Mouse (Mus musculus): Measurements from ENCODE around the gene Sbp. TPM values are rescaled to one million over a fixed set of nuclear protein-coding genes. Genes with fewer than 3 reads are reported as not detected.

Sbp gene
- polyA plus RNA-seq, 1 experiment from 2014 or later: not detected

- Histone ChIP-seq H3K4me3 (ENCODE audit: low read depth, low read length) (no peak overlapping the region), H3K27me3 (replicated peaks; ENCODE audit: control insufficient read depth, insufficient read depth, low read length) (no peaks in the 10 kb centered on the region), H3K36me3 (ENCODE audit: control insufficient read depth, insufficient read depth, low read length) (no peaks in the 10 kb centered on the region), H3K4me1 (ENCODE audit: control insufficient read depth, insufficient read depth, low read length) (no peaks in the 10 kb centered on the region), H3K27ac (ENCODE audit: low read depth, low read length) (no peak overlapping the region), H3K9ac (ENCODE audit: low read length) (no peak overlapping the region), H3K4me2 (ENCODE audit: low read length) (no peak overlapping the region), H3K9me3 (replicated peaks; ENCODE audit: control insufficient read depth, low read length) (no peaks in the 10 kb centered on the region)
- peak; percentile 96 for ATAC-seq
- DNase-seq (ENCODE audit: low spot score): peak; percentile 92
- WGBS: 39% methylated on average over 3 of the region's 3 CpGs
Observed at GRCm38 (mm10) chr17:23960084-23960738, 18.7 kb downstream of the Sbp start.

GRCm38 (mm10) chr17:23961573-23962122, 20.2 kb downstream of the Sbp start:
- Histone ChIP-seq H3K36me3 (ENCODE audit: control insufficient read depth, insufficient read depth, low read length) (no peaks in the 10 kb centered on the region), H3K4me3 (ENCODE audit: low read depth, low read length) (no peak overlapping the region), H3K4me1 (ENCODE audit: control insufficient read depth, insufficient read depth, low read length) (no peaks in the 10 kb centered on the region), H3K27ac (ENCODE audit: low read depth, low read length) (no peak overlapping the region), H3K27me3 (replicated peaks; ENCODE audit: control insufficient read depth, insufficient read depth, low read length) (no peaks in the 10 kb centered on the region), H3K9ac (ENCODE audit: low read length) (no peak overlapping the region), H3K9me3 (replicated peaks; ENCODE audit: control insufficient read depth, low read length) (no peaks in the 10 kb centered on the region), H3K4me2 (ENCODE audit: low read length) (no peak overlapping the region)
- DNase-seq (ENCODE audit: low spot score) (no peak), ATAC-seq (no peak)
- 28% methylated on average over 4 of the region's 4 CpGs for WGBS

GRCm38 (mm10) chr17:23965805-23966425, 24.4 kb downstream of the Sbp start:
- Histone ChIP-seq H3K4me2 (ENCODE audit: low read length) (no peak overlapping the region), H3K4me1 (ENCODE audit: control insufficient read depth, insufficient read depth, low read length) (no peaks in the 10 kb centered on the region), H3K9me3 (replicated peaks; ENCODE audit: control insufficient read depth, low read length) (no peaks in the 10 kb centered on the region), H3K27me3 (replicated peaks; ENCODE audit: control insufficient read depth, insufficient read depth, low read length) (no peaks in the 10 kb centered on the region), H3K27ac (ENCODE audit: low read depth, low read length) (no peak overlapping the region), H3K4me3 (ENCODE audit: low read depth, low read length) (no peak overlapping the region), H3K9ac (ENCODE audit: low read length) (no peak overlapping the region), H3K36me3 (ENCODE audit: control insufficient read depth, insufficient read depth, low read length) (no peaks in the 10 kb centered on the region)
- WGBS: 23% methylated on average over 6 of the region's 6 CpGs
- peak; percentile 7 for DNase-seq (ENCODE audit: low spot score)
- no peak for ATAC-seq

GRCm38 (mm10) chr17:23966658-23967401, 25.4 kb downstream of the Sbp start:
- H3K36me3 ChIP-seq (ENCODE audit: control insufficient read depth, insufficient read depth, low read length): no peaks in the 10 kb centered on the region
- H3K9me3 ChIP-seq (replicated peaks; ENCODE audit: control insufficient read depth, low read length): no peaks in the 10 kb centered on the region
- H3K4me3 ChIP-seq (ENCODE audit: low read depth, low read length): no peak overlapping the region
- H3K27ac ChIP-seq (ENCODE audit: low read depth, low read length): no peak overlapping the region
- no peaks in the 10 kb centered on the region for H3K4me1 ChIP-seq (ENCODE audit: control insufficient read depth, insufficient read depth, low read length)
- ATAC-seq (no peak), DNase-seq (ENCODE audit: low spot score) (no peak)
- no peaks in the 10 kb centered on the region for H3K27me3 ChIP-seq (replicated peaks; ENCODE audit: control insufficient read depth, insufficient read depth, low read length)
- no peak overlapping the region for H3K9ac ChIP-seq (ENCODE audit: low read length)
- no peak overlapping the region for H3K4me2 ChIP-seq (ENCODE audit: low read length)
- WGBS: 88% methylated on average over 10 of the region's 10 CpGs

DNA sequence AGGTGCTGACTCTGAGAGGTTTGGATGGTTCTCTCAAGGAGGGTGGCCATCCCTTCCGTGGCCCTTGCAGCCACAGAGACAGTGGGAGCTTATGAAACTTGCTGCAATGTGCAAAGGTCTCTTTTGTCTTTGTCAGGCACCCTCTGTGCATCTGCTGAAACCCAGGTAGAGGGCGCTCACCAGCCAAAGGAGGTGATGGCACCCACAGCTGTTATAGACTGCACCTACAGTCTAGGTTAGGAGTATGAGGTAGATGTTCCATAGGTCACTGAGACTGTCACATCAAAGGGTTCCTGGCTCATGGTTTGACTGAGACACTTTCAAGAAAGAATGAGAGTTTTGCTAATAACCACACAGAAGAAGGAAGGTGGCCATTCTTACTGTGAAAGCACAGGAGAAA, 27.3 kb downstream of the Sbp start:
- 51% methylated on average over 2 of the region's 2 CpGs for WGBS
- H3K9me3 ChIP-seq (replicated peaks; ENCODE audit: control insufficient read depth, low read length): no peaks in the 10 kb centered on the region
- ATAC-seq (no peak), DNase-seq (ENCODE audit: low spot score) (no peak)
- H3K27ac ChIP-seq (ENCODE audit: low read depth, low read length): no peak overlapping the region
- H3K4me2 ChIP-seq (ENCODE audit: low read length): no peak overlapping the region
- no peaks in the 10 kb centered on the region for H3K4me1 ChIP-seq (ENCODE audit: control insufficient read depth, insufficient read depth, low read length)
- no peak overlapping the region for H3K9ac ChIP-seq (ENCODE audit: low read length)
- H3K36me3 ChIP-seq (ENCODE audit: control insufficient read depth, insufficient read depth, low read length): no peaks in the 10 kb centered on the region
- H3K4me3 ChIP-seq (ENCODE audit: low read depth, low read length): no peak overlapping the region
- no peaks in the 10 kb centered on the region for H3K27me3 ChIP-seq (replicated peaks; ENCODE audit: control insufficient read depth, insufficient read depth, low read length)

- no peak for ATAC-seq
- 4% methylated on average over 1 of the region's 1 CpGs for WGBS
- Histone ChIP-seq H3K36me3 (ENCODE audit: control insufficient read depth, insufficient read depth, low read length) (no peaks in the 10 kb centered on the region), H3K27ac (ENCODE audit: low read depth, low read length) (no peak overlapping the region), H3K9ac (ENCODE audit: low read length) (no peak overlapping the region), H3K27me3 (replicated peaks; ENCODE audit: control insufficient read depth, insufficient read depth, low read length) (no peaks in the 10 kb centered on the region), H3K4me3 (ENCODE audit: low read depth, low read length) (no peak overlapping the region), H3K9me3 (replicated peaks; ENCODE audit: control insufficient read depth, low read length) (no peaks in the 10 kb centered on the region), H3K4me1 (ENCODE audit: control insufficient read depth, insufficient read depth, low read length) (no peaks in the 10 kb centered on the region), H3K4me2 (ENCODE audit: low read length) (no peak overlapping the region)
- peak; percentile 73 for DNase-seq (ENCODE audit: low spot score)
Observed at GRCm38 (mm10) chr17:23969231-23969630, 27.8 kb downstream of the Sbp start.

- Histone ChIP-seq H3K4me3 (ENCODE audit: low read depth, low read length) (no peak overlapping the region), H3K9ac (ENCODE audit: low read length) (no peak overlapping the region), H3K4me2 (ENCODE audit: low read length) (no peak overlapping the region), H3K4me1 (ENCODE audit: control insufficient read depth, insufficient read depth, low read length) (no peaks in the 10 kb centered on the region), H3K27me3 (replicated peaks; ENCODE audit: control insufficient read depth, insufficient read depth, low read length) (no peaks in the 10 kb centered on the region), H3K36me3 (ENCODE audit: control insufficient read depth, insufficient read depth, low read length) (no peaks in the 10 kb centered on the region), H3K27ac (ENCODE audit: low read depth, low read length) (no peak overlapping the region), H3K9me3 (replicated peaks; ENCODE audit: control insufficient read depth, low read length) (no peaks in the 10 kb centered on the region)
- ATAC-seq (no peak), DNase-seq (ENCODE audit: low spot score) (no peak)
- WGBS: 82% methylated on average over 9 of the region's 9 CpGs
Observed at GRCm38 (mm10) chr17:23971315-23971714, 29.8 kb downstream of the Sbp start.

GRCm38 (mm10) chr17:23976665-23977064, 35.2 kb downstream of the Sbp start:
- H3K27me3 ChIP-seq (replicated peaks; ENCODE audit: control insufficient read depth, insufficient read depth, low read length): no peaks in the 10 kb centered on the region
- H3K4me2 ChIP-seq (ENCODE audit: low read length): no peak overlapping the region
- no peak overlapping the region for H3K9ac ChIP-seq (ENCODE audit: low read length)
- ATAC-seq: no peak
- no peaks in the 10 kb centered on the region for H3K9me3 ChIP-seq (replicated peaks; ENCODE audit: control insufficient read depth, low read length)
- DNase-seq (ENCODE audit: low spot score): no peak
- no peak overlapping the region for H3K4me3 ChIP-seq (ENCODE audit: low read depth, low read length)
- H3K27ac ChIP-seq (ENCODE audit: low read depth, low read length): no peak overlapping the region
- WGBS: 73% methylated on average over 4 of the region's 4 CpGs
- H3K36me3 ChIP-seq (ENCODE audit: control insufficient read depth, insufficient read depth, low read length): no peaks in the 10 kb centered on the region
- H3K4me1 ChIP-seq (ENCODE audit: control insufficient read depth, insufficient read depth, low read length): no peaks in the 10 kb centered on the region

DNA sequence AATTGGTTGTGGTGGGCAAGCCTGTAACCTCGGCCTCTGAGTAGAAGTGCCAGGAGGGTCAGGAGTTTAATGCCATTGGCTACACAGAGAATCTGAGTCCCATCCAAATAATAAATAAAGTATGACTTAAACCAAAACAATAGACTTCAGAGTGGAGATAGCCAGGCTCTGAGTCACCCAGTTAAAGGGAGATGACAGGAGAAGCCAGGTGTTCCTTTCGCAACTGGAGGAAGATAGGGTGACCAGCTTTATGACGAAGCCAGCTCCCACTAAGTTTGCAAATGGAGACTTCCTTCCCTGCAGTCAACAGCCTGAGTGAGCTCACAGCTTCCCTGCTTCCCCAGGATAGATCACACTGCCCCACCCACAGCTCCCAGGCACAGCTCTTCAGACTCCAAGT, 38.0 kb downstream of the Sbp start:
- no peak for ATAC-seq
- no peak overlapping the region for H3K9ac ChIP-seq (ENCODE audit: low read length)
- no peak overlapping the region for H3K4me3 ChIP-seq (ENCODE audit: low read depth, low read length)
- H3K27me3 ChIP-seq (replicated peaks; ENCODE audit: control insufficient read depth, insufficient read depth, low read length): no peaks in the 10 kb centered on the region
- no peak for DNase-seq (ENCODE audit: low spot score)
- no peaks in the 10 kb centered on the region for H3K9me3 ChIP-seq (replicated peaks; ENCODE audit: control insufficient read depth, low read length)
- H3K36me3 ChIP-seq (ENCODE audit: control insufficient read depth, insufficient read depth, low read length): no peaks in the 10 kb centered on the region
- no peaks in the 10 kb centered on the region for H3K4me1 ChIP-seq (ENCODE audit: control insufficient read depth, insufficient read depth, low read length)
- no peak overlapping the region for H3K4me2 ChIP-seq (ENCODE audit: low read length)
- 79% methylated on average over 3 of the region's 3 CpGs for WGBS
- H3K27ac ChIP-seq (ENCODE audit: low read depth, low read length): no peak overlapping the region
